Mouse (Mus musculus) left cerebral cortex, postnatal 36 days (tissue): ENCODE data around the gene Nadk. TPM values are rescaled to one million over a fixed set of nuclear protein-coding genes. Genes with fewer than 3 reads are reported as not detected.
A peak's percentile ranks its signal among the peaks of the same experiment; 100 is the strongest.

Experiments used
- DNase-seq, 2 experiments: peaks; one replicate each; pipeline ENCODE4 v3.0.0; 2021 to 2022; ENCODE audit warnings: low spot score in 2 of 2, mixed read lengths in 1 of 2
- intact Hi-C: fragments of 180-260 bp; cut with DNase I; formaldehyde crosslinking; loops from one replicate; pipeline ENCODE4 v1.15.1; 2025
- total RNA-seq, 2 experiments: library from RNA; stranded (reverse); gene quantifications; 2 replicates each; pipeline ENCODE4 v1.2.3; 2021

Gene Nadk
- total RNA-seq, 2 experiments from 2014 or later, result 56.0 to 59.6 TPM

DNA sequence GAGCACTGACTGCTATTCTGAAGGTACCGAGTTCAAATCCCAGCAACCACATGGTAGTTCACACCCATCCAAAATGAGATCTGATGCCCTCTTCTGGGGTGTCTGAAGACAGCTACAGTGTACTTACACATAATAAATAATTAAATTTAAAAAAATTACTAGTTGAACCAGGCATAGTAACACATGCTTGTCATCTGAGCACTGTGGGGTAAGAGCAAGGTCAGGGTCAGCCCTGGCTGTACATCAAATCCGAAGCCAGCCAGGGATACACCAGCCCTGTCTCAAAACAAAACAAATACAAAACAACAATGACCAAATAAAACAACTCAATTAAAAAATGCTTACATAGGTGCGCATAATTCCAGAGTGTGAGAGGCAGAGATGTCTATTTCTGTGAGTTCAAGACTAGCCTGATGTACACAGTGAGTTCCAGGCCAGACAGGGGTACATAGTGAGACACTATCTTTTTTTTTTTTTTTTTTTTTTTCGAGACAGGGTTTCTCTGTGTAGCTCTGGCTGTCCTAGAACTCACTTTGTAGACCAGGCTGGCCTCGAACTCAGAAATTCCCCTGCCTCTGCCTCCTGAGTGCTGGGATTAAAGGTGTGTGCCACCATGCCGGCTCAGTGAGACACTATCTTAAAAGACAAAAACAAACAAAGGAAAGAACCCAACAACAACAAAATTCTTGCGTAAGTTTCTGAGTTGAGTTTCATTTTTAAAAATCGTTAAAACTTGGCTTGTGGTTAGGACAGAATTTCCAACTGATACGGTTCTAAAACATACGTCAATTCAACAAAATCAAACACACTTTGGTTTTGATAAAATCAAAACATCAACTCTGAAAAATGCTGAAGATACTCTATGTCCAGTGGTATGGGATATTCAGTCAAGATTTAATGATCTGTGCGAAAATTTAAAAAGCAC, 38.0 kb downstream of the Nadk start:
- intact Hi-C loops, result no loop called here
- DNase-seq, result no peak

DNA sequence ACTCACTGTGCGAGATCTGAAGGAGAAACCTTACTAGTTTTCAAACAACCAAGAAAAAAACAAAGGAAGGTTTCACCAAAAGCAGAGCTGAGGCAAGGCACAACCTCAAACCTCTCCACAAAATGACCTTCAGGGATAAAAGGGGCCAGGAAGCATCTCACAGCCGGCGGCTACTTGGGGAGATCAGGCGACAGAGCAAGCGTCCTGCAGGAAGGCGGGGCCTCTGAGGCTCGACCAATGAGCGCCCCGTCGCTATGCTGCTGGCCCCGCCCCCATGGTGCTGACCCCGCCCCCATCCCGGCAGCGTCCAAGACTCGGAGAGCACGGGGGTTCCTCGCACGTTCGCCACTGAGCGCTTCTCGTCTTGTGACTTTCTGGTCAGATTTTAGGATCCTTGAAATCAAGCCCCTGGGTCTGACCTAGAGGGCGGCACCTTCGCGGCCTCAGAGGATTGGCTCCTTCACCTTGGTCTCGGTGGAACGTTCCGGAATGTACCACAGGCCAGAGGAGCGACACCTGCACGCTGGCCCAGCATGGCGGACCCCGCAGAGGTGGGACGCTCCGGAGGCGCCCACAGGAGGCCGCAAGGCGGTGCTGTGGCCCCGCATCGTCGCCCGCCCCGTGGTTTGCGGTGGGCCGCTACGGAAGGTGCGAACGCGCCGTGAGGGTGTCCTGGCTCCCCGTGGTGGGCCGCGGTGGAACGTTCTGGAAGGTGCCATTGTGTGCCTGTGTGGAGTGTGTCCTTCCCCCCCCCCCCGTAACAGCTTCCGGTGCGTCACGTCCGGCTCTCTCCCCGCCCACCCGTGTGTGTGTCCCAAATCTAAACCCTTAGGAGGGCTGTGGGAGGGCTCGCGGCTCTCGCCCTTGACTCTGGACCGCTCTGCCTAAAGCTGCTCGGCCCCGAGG, 39.2 kb downstream of the Nadk start, which contains the start of gene Slc35e2:
TSS of gene Slc35e2 (plus strand) at position 326 of the 906 bp plus-strand sequence.
- intact Hi-C loops, result no loop called here
- DNase-seq, result peak; percentile 97 to 98

DNA sequence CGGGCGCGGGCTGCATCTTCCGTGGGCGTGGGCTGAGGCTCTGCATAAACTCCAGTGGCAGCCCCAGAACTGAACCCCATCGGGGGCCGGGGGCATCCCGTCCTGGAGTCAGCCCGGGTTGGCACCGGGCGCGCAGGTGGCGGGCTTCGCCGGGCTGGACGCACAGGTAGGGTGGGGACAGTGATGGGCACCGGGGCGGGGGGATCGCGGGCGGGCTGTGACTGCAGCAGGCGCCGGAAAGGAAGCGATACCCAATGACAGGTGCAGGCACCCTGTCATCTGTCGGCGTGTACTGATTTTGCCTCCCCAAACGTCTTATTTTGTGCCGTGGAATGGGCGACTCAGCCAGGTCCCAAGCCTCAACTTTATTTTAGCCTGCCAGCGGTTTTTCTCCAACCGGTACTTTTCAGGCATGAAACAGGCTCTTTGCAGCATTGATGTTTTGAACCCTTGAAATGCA, 39.8 kb downstream of the Nadk start:
- intact Hi-C loops, result no loop called here
- DNase-seq, result no peak

DNA sequence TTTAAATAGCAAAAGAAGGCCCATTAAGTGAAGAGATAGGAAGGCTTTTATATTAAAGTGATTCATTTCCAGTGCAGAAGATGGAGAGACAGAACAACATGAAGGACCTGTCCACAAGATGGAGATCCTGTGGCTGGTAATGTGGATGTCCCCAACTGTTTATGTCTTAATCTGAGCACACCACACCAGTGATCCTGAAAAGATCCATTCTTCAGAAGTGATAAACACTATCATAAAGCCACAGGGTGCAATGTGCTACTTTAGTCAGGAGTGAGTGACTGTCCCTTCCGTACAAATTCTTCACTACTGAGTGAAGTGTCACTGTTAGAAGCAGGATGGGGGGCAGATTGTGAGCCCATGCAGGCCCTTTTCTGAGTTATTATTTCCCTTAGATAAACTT, 40.6 kb downstream of the Nadk start:
- intact Hi-C loops, result no loop called here
- DNase-seq, result no peak

DNA sequence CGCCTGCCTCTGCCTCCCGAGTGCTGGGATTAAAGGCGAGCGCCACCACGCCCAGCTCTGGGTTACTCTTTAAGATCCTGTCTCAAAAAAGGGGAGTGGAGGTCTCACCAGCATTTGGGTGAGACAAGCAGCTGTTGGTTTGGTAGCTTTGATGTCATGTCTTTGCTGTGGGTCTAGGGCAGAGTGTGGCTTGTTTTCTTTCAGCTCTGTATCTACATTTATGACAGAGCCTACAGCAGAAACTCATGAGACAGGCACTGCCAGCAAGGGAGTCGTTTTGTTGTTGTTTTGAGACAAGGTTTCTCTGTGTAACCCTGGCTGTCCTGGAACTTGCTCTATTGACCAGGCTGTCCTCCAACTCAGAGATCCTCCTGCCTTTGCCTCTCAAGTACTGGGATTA, 41.6 kb downstream of the Nadk start:
- intact Hi-C loops, result no loop called here

DNA sequence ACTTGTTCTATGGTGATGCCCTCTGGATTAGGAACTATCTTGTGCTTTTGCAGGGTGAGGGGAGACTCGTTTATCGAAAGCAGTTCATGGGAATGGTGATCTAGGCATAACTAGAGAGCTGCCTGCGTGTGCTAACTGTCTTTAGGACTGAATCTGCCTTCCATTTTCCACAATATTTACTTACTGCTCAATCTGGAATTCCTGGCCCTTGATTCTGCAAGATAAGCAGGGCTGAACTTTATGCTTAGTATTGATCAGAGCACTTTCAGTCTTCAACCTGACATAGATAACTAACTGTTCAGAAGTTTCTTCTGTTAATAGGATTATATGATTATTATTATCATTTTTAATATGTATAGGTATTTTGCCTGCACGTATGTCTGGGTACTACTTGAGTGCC, 43.0 kb downstream of the Nadk start:
- intact Hi-C loops, result no loop called here

More for the DNA sequence above, 41.6 kb downstream of the Nadk start:
- no peak for DNase-seq

DNA sequence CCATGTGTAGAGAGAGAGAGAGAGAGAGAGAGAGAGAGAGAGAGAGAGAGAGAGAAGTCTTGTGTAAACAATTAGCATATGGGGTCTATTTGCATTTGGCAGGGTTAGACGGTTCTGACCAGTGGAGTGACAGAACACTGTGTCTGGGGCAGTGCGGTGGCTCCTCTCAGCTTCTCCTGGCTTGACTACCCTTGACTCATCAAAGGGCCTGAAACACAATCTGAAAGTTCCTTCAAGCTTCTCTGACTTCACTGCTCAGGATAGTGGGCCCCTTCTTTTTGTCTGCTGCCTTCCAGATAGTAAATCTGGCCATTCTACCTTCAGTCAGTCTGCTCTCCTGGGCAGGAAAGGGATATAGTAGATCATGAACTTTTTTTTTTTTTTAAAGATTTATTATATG, 44.6 kb downstream of the Nadk start:
- intact Hi-C loops, result no loop called here
- DNase-seq, result no peak

More for the DNA sequence above, 43.0 kb downstream of the Nadk start:
- no peak for DNase-seq

DNA sequence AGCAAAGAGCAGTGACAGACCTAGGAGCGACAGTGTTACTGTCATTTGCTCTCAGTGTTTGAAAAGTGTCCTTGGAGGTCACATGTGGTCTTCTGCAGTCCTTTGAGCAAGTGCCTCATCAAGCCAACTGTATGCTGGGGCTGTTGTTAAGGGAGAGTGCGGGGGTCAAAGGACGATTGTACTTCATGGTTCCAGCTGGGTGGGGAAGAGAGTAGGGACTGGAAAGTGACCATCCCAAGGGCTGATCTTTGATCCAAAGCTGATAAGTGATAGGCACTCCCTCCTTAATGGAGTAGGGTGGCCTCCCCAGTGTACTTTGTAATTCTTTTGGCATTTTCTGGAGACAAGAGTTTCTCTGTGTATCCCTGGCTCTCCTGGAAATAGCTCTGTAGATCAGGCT, 49.7 kb downstream of the Nadk start:
- no peak for DNase-seq
- intact Hi-C loops, result no loop called here

DNA sequence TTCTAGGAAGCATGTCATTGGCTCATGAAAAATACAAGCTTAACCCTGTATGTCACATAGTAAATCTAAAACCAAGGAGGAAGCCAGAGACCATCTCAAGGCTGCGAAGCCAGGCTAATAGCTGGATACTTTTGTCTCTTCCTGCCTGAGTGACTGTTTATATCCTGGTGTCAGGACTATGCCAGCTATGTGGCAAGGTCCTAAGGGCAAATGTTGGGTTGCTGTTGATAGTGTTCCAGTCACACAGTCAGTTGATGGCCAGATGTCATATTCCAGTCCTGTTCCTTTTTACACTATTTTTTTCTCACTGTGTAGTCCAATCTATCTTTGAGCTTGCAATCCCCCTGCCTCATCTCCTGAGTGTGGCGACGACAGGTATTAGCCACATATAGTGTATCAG, 51.1 kb downstream of the Nadk start:
- no peak for DNase-seq
- intact Hi-C loops, result no loop called here

DNA sequence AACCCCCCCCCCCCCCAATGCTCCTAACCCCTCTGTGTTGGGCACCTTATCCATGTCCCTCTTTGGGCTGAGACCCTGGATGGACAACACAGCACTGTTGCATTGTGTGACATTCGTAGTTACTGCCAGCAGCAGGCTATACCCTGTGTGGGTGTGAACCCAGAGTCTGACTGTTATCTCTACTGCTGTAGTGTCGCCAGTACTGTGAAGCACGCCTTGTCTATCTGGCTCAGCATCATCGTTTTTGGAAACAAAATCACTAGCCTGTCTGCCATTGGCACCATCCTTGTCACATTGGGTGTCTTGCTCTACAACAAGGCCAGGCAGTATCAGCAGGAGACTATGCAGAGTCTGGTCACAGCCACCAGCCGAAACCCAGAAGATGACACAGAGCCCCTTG, 56.1 kb downstream of the Nadk start:
- intact Hi-C loops, result no loop called here
- DNase-seq, result no peak

DNA sequence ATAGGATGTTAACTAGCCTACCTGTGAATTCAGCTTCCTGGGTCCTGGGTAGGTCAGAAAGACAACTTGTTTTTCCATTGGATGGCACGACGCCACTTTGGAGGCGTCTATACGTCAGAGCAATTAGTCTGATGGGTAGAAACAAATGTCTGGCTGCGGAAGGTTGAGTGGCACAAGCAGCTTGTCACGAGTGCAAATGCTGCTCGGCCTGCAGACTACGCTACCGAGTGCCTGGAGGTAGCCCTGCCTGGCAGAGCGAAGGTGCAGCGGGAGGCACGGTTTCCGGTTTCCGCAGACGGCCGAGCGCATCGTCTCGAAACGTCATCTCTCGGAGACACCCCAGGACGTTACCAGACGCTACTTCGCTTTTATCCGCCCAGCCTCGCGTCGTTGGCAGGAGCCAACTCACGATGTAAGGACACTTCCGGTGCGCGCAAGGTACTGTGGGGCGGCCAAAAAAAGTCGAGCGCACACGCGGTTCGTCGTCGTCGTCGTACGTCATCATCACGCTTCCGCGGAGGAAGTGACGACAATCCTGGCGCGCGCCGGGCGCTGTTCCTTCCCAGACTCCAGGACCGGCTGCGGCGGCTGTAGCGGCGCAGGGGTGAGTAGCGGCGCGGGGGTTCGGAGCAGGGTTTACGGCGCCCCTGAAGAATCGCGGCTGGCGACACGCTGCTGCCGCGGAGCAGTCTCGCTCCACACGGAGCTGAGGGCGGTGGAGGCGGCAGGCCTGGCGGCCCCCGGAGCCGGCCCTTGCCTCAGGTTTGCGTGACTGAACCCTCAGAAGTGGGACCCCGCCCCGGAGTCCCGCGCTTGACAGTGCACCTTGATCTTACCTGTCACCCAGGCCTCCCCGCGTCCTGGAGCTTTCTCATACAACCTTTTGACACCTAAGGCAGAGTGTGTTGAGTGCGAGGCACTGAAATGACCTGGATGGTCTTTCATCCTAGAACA, 62.4 kb downstream of the Nadk start, which contains the start of gene Cdk11b:
TSS of gene Cdk11b (plus strand) at position 517 of the 954 bp plus-strand sequence.
- peak; percentile 97 for DNase-seq
- intact Hi-C loops, result loop anchor here (5.0 kb wide), 1 partner anchor 43 kb away; the partner anchor contains the start of gene Mib2

DNA sequence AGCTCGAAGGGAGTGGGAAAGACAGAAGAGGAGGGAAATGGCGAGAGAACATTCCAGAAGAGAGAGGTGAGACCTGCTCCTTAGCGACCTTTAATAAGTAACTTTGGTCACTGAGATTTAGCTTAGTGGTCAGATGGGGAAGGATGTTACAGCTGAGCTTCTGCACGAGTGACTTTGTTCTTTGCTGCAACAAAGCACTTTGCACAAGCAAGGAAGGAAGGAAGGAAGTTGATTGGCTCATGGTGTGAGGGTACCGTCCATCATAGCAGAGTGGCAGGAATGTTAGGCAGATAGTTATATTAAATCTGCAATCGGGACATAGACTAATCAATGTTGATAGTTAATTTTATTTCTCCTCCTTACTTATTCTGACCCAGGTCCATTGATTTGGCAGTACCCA, 68.1 kb downstream of the Nadk start:
- intact Hi-C loops, result no loop called here
- no peak for DNase-seq

DNA sequence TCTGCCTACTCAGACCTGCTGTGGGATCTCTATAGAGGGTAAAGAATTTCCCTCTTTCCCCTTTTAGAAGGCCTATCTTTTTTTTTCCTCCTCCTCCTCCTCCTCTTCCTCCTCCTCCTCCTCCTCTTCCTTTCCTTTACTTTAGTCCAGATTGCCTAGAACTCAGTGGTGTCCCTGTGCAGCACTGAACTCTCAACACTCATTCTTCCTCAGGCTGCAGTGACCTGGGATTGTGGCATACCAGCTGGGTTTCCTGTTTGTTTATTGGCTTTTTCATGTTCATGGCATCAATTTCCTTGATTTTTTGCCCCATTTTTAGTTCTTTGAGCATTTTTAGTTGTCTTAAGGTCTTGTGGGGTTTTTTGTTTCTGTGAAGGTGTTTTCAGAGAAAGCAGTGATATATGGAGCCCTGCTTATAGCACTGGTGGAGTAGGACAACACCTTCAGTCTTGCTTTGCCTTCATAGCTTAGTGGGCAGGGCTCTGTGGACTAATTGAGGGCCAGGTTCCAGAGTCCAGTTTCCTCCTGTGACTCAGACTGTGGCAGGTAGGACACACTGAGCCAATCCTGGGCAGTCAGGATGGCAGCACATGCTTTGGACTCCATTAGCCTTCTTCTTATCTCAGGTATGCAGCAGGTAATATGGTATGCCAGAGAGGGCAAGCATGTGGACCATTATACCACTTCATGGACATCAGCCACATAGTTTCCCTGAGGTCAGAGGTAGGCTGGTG, 73.8 kb downstream of the Nadk start:
- no peak for DNase-seq
- intact Hi-C loops, result no loop called here

Other genes starting within 250 kb of the Nadk start
- gene Prkcz, start 201.0 kb upstream of the Nadk start, total RNA-seq, result 100 to 1,000 TPM; 224 to 236 TPM
- gene Gabrd, start 164.3 kb upstream of the Nadk start, total RNA-seq, result 10 to 100 TPM; 69.6 to 79.8 TPM
- gene Cfap74, start 153.2 kb upstream of the Nadk start, total RNA-seq, result 10 to 100 TPM; 10.4 to 20.9 TPM
- gene Tmem52, start 93.3 kb upstream of the Nadk start, total RNA-seq, result 1 to 10 TPM; 1.8 to 2.2 TPM
- gene Gnb1, start 71.0 kb upstream of the Nadk start, total RNA-seq, result 100 to 1,000 TPM; 857 to 949 TPM
- gene Slc35e2, start 39.0 kb downstream of the Nadk start, total RNA-seq, result 10 to 100 TPM; 49.6 to 52.6 TPM
- 10 to 100 TPM; 44.0 to 53.0 TPM for gene Cdk11b, start 62.5 kb downstream of the Nadk start, total RNA-seq
- not detected for gene Gm10563, start 83.0 kb downstream of the Nadk start, total RNA-seq
- gene Mmp23, start 91.0 kb downstream of the Nadk start, total RNA-seq, result 1 to 10 TPM; 1.1 to 5.3 TPM
- gene Mib2, start 106.8 kb downstream of the Nadk start, total RNA-seq, result 100 to 1,000 TPM; 113 to 122 TPM
- 10 to 100 TPM; 26.4 to 35.9 TPM for gene Fndc10, start 132.0 kb downstream of the Nadk start, total RNA-seq
- 100 to 1,000 TPM in 1 of 2 experiments, 10 to 100 TPM in 1; 87.0 to 104 TPM for gene Ssu72, start 142.4 kb downstream of the Nadk start, total RNA-seq
- gene Tmem240, start 172.4 kb downstream of the Nadk start, total RNA-seq, result 10 to 100 TPM; 55.5 to 62.2 TPM
- gene Atad3a, start 198.7 kb downstream of the Nadk start, total RNA-seq, result 10 to 100 TPM; 37.5 to 48.3 TPM
- 10 to 100 TPM; 13.1 to 13.4 TPM for gene Vwa1, start 212.3 kb downstream of the Nadk start, total RNA-seq
- 10 to 100 TPM; 18.3 to 30.0 TPM for gene Tmem88b, start 223.5 kb downstream of the Nadk start, total RNA-seq
- gene Ankrd65, start 228.1 kb downstream of the Nadk start, total RNA-seq, result not detected
- 10 to 100 TPM; 77.3 to 91.6 TPM for gene Mrpl20, start 240.5 kb downstream of the Nadk start, total RNA-seq